Mouse (Mus musculus) heart, embryonic 16.5 days (tissue): Measurements from ENCODE around the gene Foxe3. TPM values are rescaled to one million over a fixed set of nuclear protein-coding genes. Genes with fewer than 3 reads are reported as not detected.

Source experiments
- ATAC-seq: fragments of 200-750 bp; cut with Nextera tagmentation; replicated peaks from 2 replicates; pipeline ENCODE4 v1.8.0; 2017; ENCODE audit warnings: moderate number of reproducible peaks; ENCODE audit not compliant: insufficient read depth, low FRiP score; ENCODE audit errors: extremely low read depth
- H3K27ac ChIP-seq: fragments of 300-500 bp; sonication (generic); 2 replicates; pipeline ENCODE4 v1.5.1; 2014; ENCODE audit warnings: mild to moderate bottlenecking, low read length, control low read depth, moderate library complexity
- H3K27me3 ChIP-seq: fragments of 300-500 bp; sonication (generic); 2 replicates; pipeline ENCODE4 v1.6.1; 2014; ENCODE audit warnings: low read length, mixed read lengths; ENCODE audit not compliant: control insufficient read depth, insufficient read depth
- H3K36me3 ChIP-seq: fragments of 300-500 bp; sonication (generic); 2 replicates; pipeline ENCODE4 v1.6.1; 2014; ENCODE audit not compliant: control insufficient read depth, insufficient read depth
- H3K4me1 ChIP-seq: fragments of 300-500 bp; sonication (generic); 2 replicates; pipeline ENCODE4 v1.6.1; 2014; ENCODE audit warnings: low read length, mixed read lengths; ENCODE audit not compliant: control insufficient read depth, insufficient read depth
- H3K4me2 ChIP-seq: fragments of 300-500 bp; sonication (generic); 2 replicates; pipeline ENCODE4 v1.6.1; 2014; ENCODE audit warnings: low read depth, mild to moderate bottlenecking, control low read depth, low read length
- H3K4me3 ChIP-seq: fragments of 300-500 bp; sonication (generic); 2 replicates; pipeline ENCODE4 v1.5.1; 2014; ENCODE audit warnings: mild to moderate bottlenecking, control low read depth, low read length
- H3K9ac ChIP-seq: fragments of 300-500 bp; sonication (generic); 2 replicates; pipeline ENCODE4 v1.6.1; 2014; ENCODE audit warnings: low read length, control low read depth
- H3K9me3 ChIP-seq: fragments of 300-500 bp; sonication (generic); replicated peaks from 2 replicates; pipeline ENCODE4 v1.6.1; 2016; ENCODE audit warnings: low read length; ENCODE audit not compliant: control insufficient read depth
- WGBS: fragments of 180-500 bp; shearing (Covaris S2); extraction: QIAGEN DNeasy Blood & Tissue Kit; methylation state at CpG from one replicate; pipeline ENCODE4 v1.1.7; 2014; 5-methylcytosine and 5-hydroxymethylcytosine counted together
- polyA plus RNA-seq: library from polyadenylated mRNA; unstranded; fragments of >200 nt; fragmentation: Nextera tagmentation; extraction: Ambion mirVana; gene quantifications from 2 replicates; pipeline ENCODE4 v1.2.1, GENCODE M21; 2015

Foxe3 gene
- polyA plus RNA-seq, 1 experiment from 2014 or later: not detected

DNA sequence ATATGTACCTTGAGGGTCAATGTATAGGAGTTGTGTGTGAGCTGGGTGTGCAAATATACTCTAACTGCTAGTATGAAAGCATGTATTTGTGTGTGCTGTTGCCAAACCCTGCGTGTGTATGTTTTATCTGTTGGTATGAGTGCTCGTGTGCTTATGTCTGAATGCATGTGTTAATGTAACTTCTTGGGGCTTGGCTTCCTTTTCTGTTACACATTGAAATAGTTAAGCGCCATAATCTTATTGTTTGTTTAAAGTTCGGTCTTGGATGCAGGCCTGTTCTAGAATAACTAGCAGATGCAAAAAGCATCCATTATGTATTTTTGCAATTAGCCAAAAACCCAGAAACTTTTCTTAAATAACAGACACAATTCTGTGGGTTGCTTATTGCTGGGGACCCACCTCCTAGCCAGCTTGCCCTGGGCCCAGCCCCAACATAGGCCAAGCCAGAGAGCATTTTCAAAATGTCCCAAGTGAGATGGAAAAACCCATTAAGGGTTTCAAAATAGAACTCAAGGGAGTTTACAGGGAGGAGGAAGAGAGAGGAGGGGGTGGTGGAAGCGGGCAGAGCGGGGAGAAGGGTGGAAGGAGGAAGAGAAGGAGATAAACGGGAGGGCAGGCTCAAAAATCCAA is 22.2 kb upstream of the Foxe3 start:
- Histone ChIP-seq H3K9ac (no peak overlapping the region), H3K4me3 (no peak overlapping the region), H3K27me3 (peaks cover 23% of the 10 kb centered on the region), H3K9me3 (no peaks in the 10 kb centered on the region), H3K4me1 (no peaks in the 10 kb centered on the region), H3K4me2 (no peak overlapping the region), H3K36me3 (no peaks in the 10 kb centered on the region), H3K27ac (no peak overlapping the region)
- WGBS: 54% methylated on average over 7 of the region's 7 CpGs
- ATAC-seq: no peak

DNA sequence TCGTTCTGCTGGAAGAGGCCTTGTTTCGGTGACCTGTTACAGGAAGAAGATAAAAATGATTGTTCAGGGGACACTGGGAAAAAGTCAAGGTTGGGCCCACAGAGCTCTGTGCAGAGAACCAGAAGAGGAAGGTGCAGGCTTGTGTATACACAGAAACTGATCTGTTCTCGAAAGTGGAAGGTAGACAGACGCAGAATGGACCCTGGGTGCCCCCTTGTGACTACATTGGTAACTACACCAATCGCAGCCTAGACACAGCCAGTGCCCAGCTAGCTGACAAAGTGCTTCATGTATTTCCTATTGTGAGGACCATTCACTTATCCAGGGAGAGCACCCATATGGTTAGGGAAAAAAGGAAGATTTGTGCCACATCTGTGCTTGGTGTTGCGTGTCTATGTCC is 21.6 kb upstream of the Foxe3 start:
- no peak overlapping the region for H3K4me3 ChIP-seq
- H3K4me2 ChIP-seq: no peak overlapping the region
- peaks cover 23% of the 10 kb centered on the region for H3K27me3 ChIP-seq
- no peaks in the 10 kb centered on the region for H3K36me3 ChIP-seq
- 27% methylated on average over 6 of the region's 6 CpGs for whole genome bisulfite sequencing
- no peaks in the 10 kb centered on the region for H3K9me3 ChIP-seq
- H3K4me1 ChIP-seq: no peaks in the 10 kb centered on the region
- H3K27ac ChIP-seq: no peak overlapping the region
- peak; percentile 60 for ATAC-seq
- H3K9ac ChIP-seq: no peak overlapping the region

DNA sequence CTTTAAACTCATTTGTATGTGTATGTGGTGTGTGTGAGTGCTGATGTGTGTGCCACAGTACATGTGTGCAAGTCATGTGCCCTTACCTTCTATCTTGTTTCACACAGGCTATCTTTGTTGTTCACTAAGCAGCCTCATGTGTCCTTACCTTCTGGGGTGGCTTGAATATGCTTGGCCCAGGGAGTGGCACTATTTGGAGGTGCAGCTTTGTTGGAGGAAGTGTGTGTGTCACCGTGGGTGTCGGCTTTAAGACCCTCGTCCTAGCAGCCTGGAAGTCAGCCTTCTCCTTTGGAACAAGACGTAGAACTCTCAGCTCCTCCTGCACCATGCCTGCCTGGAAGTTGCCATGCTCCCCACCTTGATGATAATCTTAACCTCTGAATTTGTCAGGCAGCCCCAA is 20.6 kb upstream of the Foxe3 start:
- Histone ChIP-seq H3K4me2 (no peak overlapping the region), H3K4me3 (no peak overlapping the region), H3K9me3 (no peaks in the 10 kb centered on the region), H3K27ac (no peak overlapping the region), H3K36me3 (no peaks in the 10 kb centered on the region), H3K27me3 (peaks cover 25% of the 10 kb centered on the region), H3K4me1 (no peaks in the 10 kb centered on the region), H3K9ac (no peak overlapping the region)
- 77% methylated on average over 4 of the region's 4 CpGs for WGBS
- ATAC-seq: no peak

DNA sequence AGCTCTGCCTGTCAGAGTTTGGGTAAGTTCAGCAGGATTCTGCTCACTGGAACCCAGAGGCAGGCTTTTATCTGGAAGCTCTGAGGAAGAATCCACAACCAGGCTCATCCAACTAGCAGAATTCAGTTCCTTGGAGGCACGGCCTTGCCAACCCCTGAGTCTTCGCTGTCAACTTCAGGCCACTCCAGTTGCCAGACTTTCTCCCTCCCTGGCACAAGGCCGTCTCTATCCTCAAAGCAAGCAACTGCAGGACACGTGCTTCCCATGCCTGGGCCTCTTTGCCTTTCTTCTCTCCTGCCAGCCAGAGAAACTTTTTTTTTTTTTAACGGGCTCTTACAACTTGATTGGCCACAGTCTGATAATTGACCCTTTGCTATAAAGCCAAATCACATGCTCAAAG is 19.2 kb upstream of the Foxe3 start:
- ATAC-seq: no peak
- Histone ChIP-seq H3K9me3 (no peaks in the 10 kb centered on the region), H3K36me3 (no peaks in the 10 kb centered on the region), H3K27ac (no peak overlapping the region), H3K4me2 (no peak overlapping the region), H3K9ac (no peak overlapping the region), H3K4me1 (no peaks in the 10 kb centered on the region), H3K27me3 (peaks cover 25% of the 10 kb centered on the region), H3K4me3 (no peak overlapping the region)
- 43% methylated on average over 5 of the region's 5 CpGs for WGBS

DNA sequence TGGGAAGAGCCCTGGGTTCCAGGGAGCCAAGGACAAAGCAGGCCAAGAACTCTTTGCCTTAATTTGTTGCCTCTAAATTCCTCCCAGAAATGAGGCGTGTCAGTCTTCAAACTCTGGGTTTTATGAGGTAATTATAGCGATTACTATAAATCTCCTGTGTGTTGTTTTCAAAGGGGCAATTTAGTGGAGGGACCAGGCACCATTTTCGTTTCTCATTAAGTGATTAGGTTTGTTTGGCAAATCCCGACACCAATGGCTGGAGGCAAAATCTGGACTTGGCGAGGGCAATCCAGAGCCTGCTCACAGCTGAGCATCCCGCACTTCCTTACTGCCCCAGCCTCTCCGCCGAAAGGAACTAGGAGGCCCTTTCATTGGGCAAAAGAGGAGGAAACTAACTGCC is 16.8 kb upstream of the Foxe3 start:
- Histone ChIP-seq H3K4me1 (no peaks in the 10 kb centered on the region), H3K4me2 (no peak overlapping the region), H3K4me3 (no peak overlapping the region), H3K9ac (no peak overlapping the region), H3K36me3 (no peaks in the 10 kb centered on the region), H3K9me3 (no peaks in the 10 kb centered on the region), H3K27ac (no peak overlapping the region), H3K27me3 (peaks cover 23% of the 10 kb centered on the region)
- 67% methylated on average over 8 of the region's 8 CpGs for WGBS
- ATAC-seq: no peak

DNA sequence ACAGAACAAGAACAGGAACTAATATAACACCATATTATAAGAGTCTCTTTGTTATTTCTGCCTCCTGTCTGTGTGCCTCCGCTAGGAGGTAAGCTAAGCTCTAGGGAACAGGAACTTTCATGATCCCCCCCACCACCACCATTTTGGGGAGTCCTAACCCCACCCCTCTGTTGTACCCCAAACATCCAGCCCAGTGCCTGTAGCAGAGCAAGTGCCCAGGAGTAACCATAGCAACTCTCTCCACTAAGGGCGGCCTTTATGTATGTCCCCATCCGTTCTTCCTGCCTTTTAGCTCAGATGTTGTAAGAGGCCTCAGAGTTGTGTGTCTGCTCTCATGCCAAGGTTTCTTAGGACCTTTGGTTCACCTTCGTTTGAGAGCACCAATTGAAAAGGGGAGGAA is 16.3 kb upstream of the Foxe3 start:
- no peak overlapping the region for H3K4me3 ChIP-seq
- H3K9ac ChIP-seq: no peak overlapping the region
- H3K9me3 ChIP-seq: no peaks in the 10 kb centered on the region
- 58% methylated on average over 4 of the region's 4 CpGs for WGBS
- H3K4me2 ChIP-seq: no peak overlapping the region
- no peak for ATAC-seq
- no peak overlapping the region for H3K27ac ChIP-seq
- H3K27me3 ChIP-seq: peaks cover 23% of the 10 kb centered on the region
- no peaks in the 10 kb centered on the region for H3K4me1 ChIP-seq
- H3K36me3 ChIP-seq: no peaks in the 10 kb centered on the region

DNA sequence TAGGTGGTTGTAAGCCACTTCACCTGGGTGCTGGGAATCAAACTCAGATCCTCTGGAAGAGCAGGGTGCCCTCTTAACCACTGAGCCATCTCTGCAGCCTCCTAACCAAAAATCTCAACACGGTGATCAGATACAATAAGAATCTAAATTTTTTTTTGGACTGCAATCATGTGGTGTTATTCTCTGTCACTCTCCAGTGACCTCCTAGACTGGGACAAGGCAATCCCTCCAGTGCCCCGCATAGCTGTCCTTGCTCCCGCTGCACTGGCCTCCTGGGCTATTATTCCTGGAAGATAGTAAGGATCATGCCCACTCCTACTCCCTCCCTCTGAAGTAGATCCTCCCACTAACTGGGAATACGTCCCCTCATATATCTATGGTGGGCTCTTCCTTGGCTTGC is 15.5 kb upstream of the Foxe3 start:
- 81% methylated on average over 4 of the region's 4 CpGs for WGBS
- peaks cover 17% of the 10 kb centered on the region for H3K27me3 ChIP-seq

DNA sequence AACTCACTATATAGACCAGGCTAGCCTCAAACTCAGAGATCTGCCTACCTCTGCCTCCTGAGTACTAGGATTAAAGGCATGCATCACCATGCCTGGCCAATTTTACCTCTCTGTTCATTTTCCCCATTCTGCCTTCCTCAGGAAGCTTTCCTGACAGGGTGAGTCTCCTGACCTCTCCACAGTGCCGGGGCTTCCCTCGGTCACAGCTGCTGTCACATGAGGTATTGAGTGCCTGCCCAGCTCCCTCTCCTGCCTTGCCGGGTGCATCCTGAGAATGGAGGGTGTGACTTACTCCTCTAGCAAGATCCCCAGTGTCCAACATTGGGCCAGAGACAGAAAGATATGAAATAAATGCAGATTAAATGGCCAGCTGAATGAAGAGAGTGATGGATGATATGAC is 12.4 kb upstream of the Foxe3 start:
- peaks cover 8% of the 10 kb centered on the region for H3K27me3 ChIP-seq
- no peaks in the 10 kb centered on the region for H3K36me3 ChIP-seq
- H3K9me3 ChIP-seq: no peaks in the 10 kb centered on the region
- no peak for ATAC-seq
- H3K4me2 ChIP-seq: no peak overlapping the region
- no peaks in the 10 kb centered on the region for H3K4me1 ChIP-seq
- H3K4me3 ChIP-seq: no peak overlapping the region
- WGBS: 43% methylated on average over 3 of the region's 3 CpGs
- H3K9ac ChIP-seq: no peak overlapping the region
- no peak overlapping the region for H3K27ac ChIP-seq

More for the DNA sequence above, 15.5 kb upstream of the Foxe3 start:
- no peak overlapping the region for H3K4me3 ChIP-seq
- H3K4me2 ChIP-seq: no peak overlapping the region
- H3K9me3 ChIP-seq: no peaks in the 10 kb centered on the region
- no peak overlapping the region for H3K27ac ChIP-seq
- H3K36me3 ChIP-seq: no peaks in the 10 kb centered on the region
- no peaks in the 10 kb centered on the region for H3K4me1 ChIP-seq
- no peak overlapping the region for H3K9ac ChIP-seq
- no peak for ATAC-seq

DNA sequence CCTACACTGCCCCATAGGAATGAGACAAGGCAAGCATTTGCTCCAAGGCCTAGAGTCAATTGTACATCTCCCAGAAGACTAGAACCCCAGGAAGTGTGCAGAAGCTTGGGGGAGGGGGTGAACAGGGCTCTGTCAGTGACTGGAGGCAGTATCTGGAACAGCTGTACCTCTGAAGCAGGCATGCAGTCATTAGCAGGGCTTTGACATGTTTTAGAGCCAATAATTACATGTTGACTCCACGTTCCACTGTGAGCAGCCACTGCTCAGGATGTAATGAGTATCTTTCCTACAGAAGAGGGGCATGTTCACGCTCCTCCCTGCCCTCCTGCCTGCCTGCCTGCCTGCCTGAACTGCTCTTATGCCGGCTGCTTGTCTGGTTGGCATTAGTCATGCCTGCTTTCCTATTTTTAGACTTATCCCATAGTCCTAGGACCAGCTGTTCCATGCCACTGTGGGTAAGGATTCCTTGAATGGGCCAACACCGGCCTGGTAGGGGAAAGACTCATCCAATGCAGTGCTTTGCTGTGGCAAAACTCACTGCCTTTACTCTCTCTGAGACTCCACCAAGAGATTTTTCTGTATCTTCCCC is 11.7 kb upstream of the Foxe3 start:
- no peak overlapping the region for H3K9ac ChIP-seq

More for the DNA sequence above, 11.7 kb upstream of the Foxe3 start:
- Histone ChIP-seq H3K36me3 (no peaks in the 10 kb centered on the region), H3K4me3 (no peak overlapping the region), H3K27me3 (peaks cover 8% of the 10 kb centered on the region), H3K4me2 (no peak overlapping the region), H3K27ac (no peak overlapping the region), H3K4me1 (no peaks in the 10 kb centered on the region), H3K9me3 (no peaks in the 10 kb centered on the region)
- ATAC-seq: no peak
- 71% methylated on average over 4 of the region's 4 CpGs for WGBS
